ENCODE assay signal across 9 mouse cellular contexts in genomic region chr3:134828492-134828874, GRCm38 (mm10). TPM values are rescaled to one million over a fixed set of nuclear protein-coding genes. Genes with fewer than 3 reads are reported as not detected.
DNase-seq lines count a peak whose midpoint lies in the region; ATAC-seq and TF ChIP-seq lines count a peak whose summit lies in the region.
"Had no signal": no experiment of that assay in that cellular context is flagged by ENCODE, and none has a peak within 500 bp of the region (broad histone marks: within the 10 kb centered on the region; RNA-seq: fewer than 3 reads in every experiment).

No protein-coding gene starts in this region.

- 55% methylated on average over 6 of the region's 6 CpGs for WGBS in neural tube, embryonic 11.5 days
- WGBS in liver, embryonic 12.5 days (ENCODE audit: insufficient replicate concordance) = 42% methylated on average over 6 of the region's 6 CpGs
- WGBS in stomach, postnatal 0 days = 34% methylated on average over 6 of the region's 6 CpGs

- intact Hi-C loops in left cerebral cortex, postnatal 25 days (cut with DNase I) = no loop called here

- no peaks in the 10 kb centered on the region for H3K36me3 ChIP-seq in neural tube, embryonic 11.5 days (ENCODE audit: control insufficient read depth, insufficient read depth, low read length)
- H3K36me3 ChIP-seq in liver, embryonic 12.5 days = no peaks in the 10 kb centered on the region
- H3K36me3 ChIP-seq in stomach, postnatal 0 days (ENCODE audit: control insufficient read depth, insufficient read depth, low read length) = no peaks in the 10 kb centered on the region

- H3K27me3 ChIP-seq in neural tube, embryonic 11.5 days (ENCODE audit: control insufficient read depth, insufficient read depth, low read length) = no peaks in the 10 kb centered on the region
- H3K27me3 ChIP-seq in liver, embryonic 12.5 days (replicated peaks) = peaks cover 14% of the 10 kb centered on the region
- peaks cover 2% of the 10 kb centered on the region; the same call in 1 of the 2 replicates for H3K27me3 ChIP-seq in stomach, postnatal 0 days (ENCODE audit: control insufficient read depth, insufficient read depth, low read length)

- no peak for TF ChIP-seq EP300 in stomach, postnatal 0 days (optimal IDR thresholded peaks at IDR 0.05)

- no peak for DNase-seq in frontal cortex, adult 2 months (ENCODE audit: extremely low spot score in 1 of 2, low spot score in 1 of 2)
- no peak for DNase-seq in neural tube, embryonic 11.5 days (ENCODE audit: low spot score)
- no peak for DNase-seq in neural tube, embryonic 10.5 days (ENCODE audit: extremely low spot score, low spot score)
- DNase-seq in stomach, postnatal 0 days (ENCODE audit: low spot score) = no peak
- no peak for DNase-seq in cerebellum, postnatal 10 days
- no peak for DNase-seq in left cerebral cortex, postnatal 25 days (ENCODE audit: low spot score in 2 of 2)

- H3K4me3 ChIP-seq in neural tube, embryonic 11.5 days (ENCODE audit: low read depth, low read length) = peak overlapping the region; percentile 27
- H3K4me3 ChIP-seq in liver, embryonic 12.5 days = no peak overlapping the region
- peak overlapping the region; percentile 35 for H3K4me3 ChIP-seq in stomach, postnatal 0 days (ENCODE audit: low read depth, low read length)

- peak; percentile 73 for ATAC-seq in frontal cortex, adult (ENCODE audit: low TSS enrichment)
- no peak for ATAC-seq in neural tube, embryonic 11.5 days (ENCODE audit: insufficient read depth, low FRiP score, low TSS enrichment)
- ATAC-seq in liver, embryonic 12.5 days = no peak
- no peak for ATAC-seq in stomach, postnatal 0 days (ENCODE audit: low FRiP score, low TSS enrichment)

- no peak overlapping the region for H3K27ac ChIP-seq in neural tube, embryonic 11.5 days (ENCODE audit: low read depth, low read length)
- H3K27ac ChIP-seq in liver, embryonic 12.5 days = no peak overlapping the region
- no peak overlapping the region for H3K27ac ChIP-seq in stomach, postnatal 0 days (replicated peaks)
- H3K27ac ChIP-seq: macrophage had no signal

- H3K4me2 ChIP-seq in neural tube, embryonic 11.5 days (ENCODE audit: low read depth) = peak overlapping the region; percentile 92
- peak overlapping the region; percentile 55 for H3K4me2 ChIP-seq in liver, embryonic 12.5 days
- peak overlapping the region; percentile 62 for H3K4me2 ChIP-seq in stomach, postnatal 0 days (replicated peaks; ENCODE audit: low read depth)

- H3K9ac ChIP-seq in neural tube, embryonic 11.5 days (ENCODE audit: low read length) = peak overlapping the region; percentile 32
- no peak overlapping the region for H3K9ac ChIP-seq in liver, embryonic 12.5 days
- no peak overlapping the region for H3K9ac ChIP-seq in stomach, postnatal 0 days (ENCODE audit: low read length)

- H3K9me3 ChIP-seq in neural tube, embryonic 11.5 days (ENCODE audit: control insufficient read depth, low read length) = no peaks in the 10 kb centered on the region
- 0 out of 2 replicates have a peak, but pooled peaks cover 3% of the 10 kb centered on the region for H3K9me3 ChIP-seq in liver, embryonic 12.5 days (replicated peaks)
- H3K9me3 ChIP-seq in stomach, postnatal 0 days (ENCODE audit: control insufficient read depth, low read length) = no peaks in the 10 kb centered on the region

- H3K4me1 ChIP-seq in neural tube, embryonic 11.5 days (ENCODE audit: control insufficient read depth, insufficient read depth, low read length) = no peaks in the 10 kb centered on the region
- no peaks in the 10 kb centered on the region for H3K4me1 ChIP-seq in liver, embryonic 12.5 days
- H3K4me1 ChIP-seq in stomach, postnatal 0 days (replicated peaks; ENCODE audit: control insufficient read depth, insufficient read depth) = no peaks in the 10 kb centered on the region; the same call in 1 of the 2 replicates

- TF ChIP-seq CTCF in stomach, postnatal 0 days (IDR thresholded peaks at IDR 0.05; ENCODE audit: low read depth) = no peak

RNA-seq across cellular contexts. Expression of gene Tacr3, which starts 0.3 kb away (rescaled TPM):
- polyA plus RNA-seq in frontal cortex, adult 2 months (2012; rRNA removed) = 0.78 and 0.92 TPM in 2 replicates
- polyA plus RNA-seq in neural tube, embryonic 11.5 days (2014; fragmentation: Nextera tagmentation; extraction: Ambion mirVana) = 0.14 and 0.64 TPM in 2 replicates
- polyA plus RNA-seq in liver, embryonic 12.5 days (2016; fragmentation: Nextera tagmentation; extraction: Ambion mirVana) = 0.07 and 0.12 TPM in 2 replicates
- 1.6 and 1.9 TPM in 2 replicates for polyA plus RNA-seq in stomach, postnatal 0 days (2015; fragmentation: Nextera tagmentation; extraction: Ambion mirVana)
- 1 to 10 TPM; 1.6 to 2.6 TPM for total RNA-seq in left cerebral cortex, postnatal 25 days (2021)
- polyA plus RNA-seq: macrophage had no signal
